Mouse (Mus musculus) cerebellum, postnatal 4 days (tissue): ENCODE results near the gene Efcab11.
A peak's percentile ranks its signal among the peaks of the same experiment; 100 is the strongest.

Experiments used
- DNase-seq, 2 experiments: peaks; one replicate each; pipeline ENCODE4 v3.0.0; 2022; ENCODE audit warnings: low spot score in 2 of 2, mixed read lengths in 1 of 2

Gene Efcab11

GRCm38 (mm10) chr12:99681681-99682080, 202.6 kb downstream of the Efcab11 start:
- DNase-seq = no peak

GRCm38 (mm10) chr12:99671866-99672191, 212.4 kb downstream of the Efcab11 start:
- no peak for DNase-seq

- DNase-seq = peak in 1 of 2 experiments; percentile 39
Measured at GRCm38 (mm10) chr12:99671162-99671865, 212.9 kb downstream of the Efcab11 start.

- no peak for DNase-seq
Measured at GRCm38 (mm10) chr12:99670762-99671152, 213.5 kb downstream of the Efcab11 start.

GRCm38 (mm10) chr12:99669976-99670761, 214.1 kb downstream of the Efcab11 start:
- no peak for DNase-seq

- no peak for DNase-seq
Measured at GRCm38 (mm10) chr12:99654991-99655880, 229.0 kb downstream of the Efcab11 start.

GRCm38 (mm10) chr12:99652459-99652858, 231.8 kb downstream of the Efcab11 start:
- no peak for DNase-seq

- DNase-seq = no peak
Measured at GRCm38 (mm10) chr12:99649732-99650131, 234.5 kb downstream of the Efcab11 start.

- no peak for DNase-seq
Measured at GRCm38 (mm10) chr12:99648781-99649180, 235.5 kb downstream of the Efcab11 start.

GRCm38 (mm10) chr12:99646556-99647354, 237.5 kb downstream of the Efcab11 start:
- no peak for DNase-seq

GRCm38 (mm10) chr12:99645418-99645817, 238.8 kb downstream of the Efcab11 start:
- no peak for DNase-seq

GRCm38 (mm10) chr12:99644966-99645365, 239.3 kb downstream of the Efcab11 start:
- DNase-seq = no peak
